Mouse (Mus musculus): Measurements from ENCODE around the gene Sytl1.

- TF ChIP-seq POLR2AphosphoS2 (IDR thresholded peaks at IDR 0.05; ENCODE audit: insufficient read length, low read depth) (no peak), POLR2A (IDR thresholded peaks at IDR 0.05; ENCODE audit: insufficient read length, low read depth) (no peak), REST (IDR thresholded peaks at IDR 0.05; ENCODE audit: insufficient read depth, insufficient read length) (no peak), USF1 (IDR thresholded peaks at IDR 0.05; ENCODE audit: low read depth) (no peak), TCF3 (IDR thresholded peaks at IDR 0.05; ENCODE audit: insufficient read length, low read depth) (no peak), E2F4 (IDR thresholded peaks at IDR 0.05; ENCODE audit: insufficient read depth) (no peak), MYOD1 (IDR thresholded peaks at IDR 0.05; ENCODE audit: control insufficient read depth in 1 of 3, insufficient read length in 2 of 3, low read depth in 2 of 3) (no peak)
These were observed 25.0 kb downstream of the Sytl1 start for GRCm38 (mm10) chr4:133237911-133238310.
